Mouse (Mus musculus): ENCODE data around the gene Zdhhc3.

The Zdhhc3 gene

DNA sequence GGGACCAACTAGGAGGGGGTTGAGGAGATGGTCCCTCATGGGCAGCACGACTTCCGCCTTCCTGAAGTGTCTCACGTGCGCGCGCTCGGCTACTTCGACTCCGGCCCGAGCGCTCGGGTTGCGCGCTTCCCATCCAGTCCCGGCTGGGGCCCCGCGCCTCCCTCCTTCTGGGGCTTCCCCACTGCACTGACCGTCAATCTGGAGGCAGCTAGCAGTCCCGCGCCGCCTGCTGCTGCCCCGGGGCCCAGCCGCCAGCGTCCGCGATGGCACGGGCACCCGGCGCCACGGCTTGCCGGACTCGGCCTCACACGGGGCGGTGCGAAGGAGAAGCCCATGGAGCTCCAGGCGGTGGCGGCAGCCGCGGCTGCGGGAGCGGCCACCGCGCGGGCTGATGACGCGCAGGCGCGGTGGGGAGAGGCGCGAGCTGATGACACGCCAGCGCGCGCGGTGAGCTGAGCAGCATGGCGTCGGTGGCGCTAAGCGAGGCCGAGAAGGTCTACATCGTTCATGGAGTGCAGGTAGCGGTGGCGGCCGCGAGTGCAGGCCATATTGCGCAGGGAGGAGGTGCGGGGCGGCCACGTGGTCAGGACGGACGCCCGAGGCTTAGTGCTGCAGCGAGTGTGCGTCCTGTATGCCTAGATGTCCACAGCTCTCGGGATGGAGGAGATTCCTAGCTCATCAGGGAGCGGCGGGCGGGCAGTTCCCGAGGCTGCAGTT is at the start of gene Zdhhc3, which contains the start of gene Exosc7:
Gene Zdhhc3 (minus strand): TSS at position 401 of the 717 bp plus-strand sequence.
Gene Exosc7 (plus strand): TSS at position 411 of the 717 bp plus-strand sequence.
- DNase-seq (ENCODE audit: low read depth, low spot score): peak; percentile 79

- no peak for DNase-seq (ENCODE audit: low read depth, low spot score)
Observed at GRCm38 (mm10) chr9:123161792-123162191, 48.8 kb upstream of the Zdhhc3 start.

- no peak for DNase-seq (ENCODE audit: low read depth, low spot score)
Observed at GRCm38 (mm10) chr9:123159330-123159729, 46.3 kb upstream of the Zdhhc3 start.

GRCm38 (mm10) chr9:123158125-123158836 is 45.3 kb upstream of the Zdhhc3 start:
- no peak for DNase-seq (ENCODE audit: low read depth, low spot score)

DNA sequence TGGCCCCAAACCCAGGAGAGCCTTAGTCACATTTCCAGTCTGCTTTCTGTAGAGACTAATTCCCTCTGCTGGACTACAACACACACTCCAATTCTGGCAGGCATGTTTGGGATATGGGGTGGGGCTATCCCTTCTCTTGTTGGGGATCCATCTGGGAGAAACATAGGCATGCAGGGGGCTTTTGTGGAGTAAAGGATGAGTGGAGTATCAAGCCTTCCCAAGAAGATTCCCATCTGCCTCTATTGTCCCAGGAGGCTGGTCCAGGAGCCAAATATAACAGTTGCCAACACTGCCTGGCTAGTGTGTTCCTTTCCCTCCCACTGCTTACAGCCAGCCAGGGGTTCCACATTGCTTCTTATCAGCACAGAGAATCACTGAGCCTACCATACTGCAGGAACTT is 44.7 kb upstream of the Zdhhc3 start:
- no peak for DNase-seq (ENCODE audit: low read depth, low spot score)

DNA sequence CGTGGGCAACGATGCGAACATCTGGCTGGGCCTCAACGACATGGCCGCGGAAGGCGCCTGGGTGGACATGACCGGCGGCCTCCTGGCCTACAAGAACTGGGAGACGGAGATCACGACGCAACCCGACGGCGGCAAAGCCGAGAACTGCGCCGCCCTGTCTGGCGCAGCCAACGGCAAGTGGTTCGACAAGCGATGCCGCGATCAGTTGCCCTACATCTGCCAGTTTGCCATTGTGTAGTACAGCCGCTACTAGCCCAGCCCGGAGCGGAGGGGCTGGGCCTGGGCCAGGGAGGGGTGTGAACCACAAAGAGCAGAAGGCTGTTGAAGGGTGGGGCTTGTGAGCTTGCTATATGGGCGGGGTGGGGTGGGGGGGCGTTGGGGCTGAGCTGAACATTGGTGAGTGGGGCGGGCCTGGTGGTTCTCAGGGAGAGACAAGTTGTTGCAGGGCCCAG is 43.9 kb upstream of the Zdhhc3 start:
- no peak for DNase-seq (ENCODE audit: low read depth, low spot score)

DNA sequence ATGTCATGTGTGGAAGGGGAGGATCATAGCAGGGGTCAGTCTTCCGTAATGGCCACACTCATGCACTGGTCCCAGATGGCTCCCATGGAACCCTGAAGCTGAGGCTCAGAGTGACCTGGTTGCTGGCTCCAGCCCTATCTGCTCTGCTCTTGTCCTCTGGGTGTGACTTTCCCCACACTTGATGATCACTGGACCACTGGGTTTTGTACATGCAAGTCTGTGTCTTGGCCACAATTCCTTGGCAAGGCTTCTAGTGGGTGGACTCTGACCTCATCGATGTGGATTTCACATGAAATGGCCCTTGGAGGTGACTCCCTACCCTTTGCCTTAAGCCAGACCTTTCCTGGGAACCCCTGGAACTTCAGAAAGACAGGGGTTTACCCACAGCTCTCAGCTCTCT is 40.1 kb upstream of the Zdhhc3 start:
- no peak for DNase-seq (ENCODE audit: low read depth, low spot score)

- DNase-seq (ENCODE audit: low read depth, low spot score): no peak
Observed at GRCm38 (mm10) chr9:123152026-123152425, 39.0 kb upstream of the Zdhhc3 start.

DNA sequence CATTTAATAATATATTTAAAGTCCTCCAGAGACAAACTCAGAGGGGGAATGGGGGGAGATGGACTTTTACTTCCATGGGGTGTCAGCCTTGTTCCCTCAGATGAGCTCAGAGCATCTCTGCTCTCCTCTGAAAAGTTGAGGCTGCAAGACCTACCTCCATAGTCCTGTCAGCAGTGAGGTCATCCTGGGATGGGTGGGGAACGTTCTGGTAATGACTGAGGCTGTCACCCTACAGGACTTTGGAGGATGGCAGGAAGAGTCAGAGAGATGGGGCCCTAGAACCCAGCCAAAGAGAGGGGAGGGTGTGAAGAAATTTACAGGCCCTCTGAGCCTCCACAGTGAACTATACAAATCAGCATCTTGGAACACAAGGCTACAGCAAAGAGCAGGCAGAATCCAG is 38.6 kb upstream of the Zdhhc3 start:
- DNase-seq (ENCODE audit: low read depth, low spot score): no peak

DNA sequence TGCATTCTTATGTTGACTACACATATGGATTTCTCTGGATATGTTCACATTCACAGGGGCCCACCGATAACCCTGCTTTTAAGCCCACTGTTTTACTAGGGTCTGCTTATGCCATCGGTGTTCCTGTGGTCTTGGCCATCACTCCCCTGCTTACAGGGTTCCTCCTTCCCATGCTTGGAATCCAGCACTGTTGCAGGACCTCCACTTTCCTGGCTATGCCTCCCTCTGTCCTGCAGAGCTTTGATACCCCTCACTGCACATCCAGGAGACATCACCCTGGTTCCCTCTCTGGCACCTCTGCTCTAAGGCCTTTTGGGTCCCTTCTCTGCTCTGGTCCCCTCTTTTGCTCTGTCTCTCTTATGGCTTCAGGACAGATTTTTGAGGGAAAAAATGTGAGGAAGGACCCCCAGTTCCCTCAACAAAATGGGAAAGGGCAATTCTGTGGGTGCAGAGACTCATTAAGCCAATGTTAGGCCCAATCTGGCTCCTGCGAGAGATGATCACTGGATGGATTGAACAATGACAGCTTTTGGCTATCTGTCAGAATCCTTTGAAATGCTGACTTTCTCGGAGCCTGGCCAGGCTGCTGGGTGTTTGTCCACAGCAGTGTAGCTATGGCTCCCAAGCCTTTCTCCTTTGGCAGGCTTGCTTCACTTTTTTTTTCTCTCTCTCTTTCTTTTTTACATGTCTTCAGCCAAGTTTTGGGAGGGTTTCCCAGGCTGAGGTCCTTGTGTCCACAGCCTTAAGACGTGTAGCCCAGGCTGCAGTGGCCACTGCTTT is 37.4 kb upstream of the Zdhhc3 start, which contains the start of gene Clec3b:
Gene Clec3b (plus strand): TSS at position 706 of the 780 bp plus-strand sequence.
- DNase-seq (ENCODE audit: low read depth, low spot score): no peak

GRCm38 (mm10) chr9:123148430-123148829 is 35.4 kb upstream of the Zdhhc3 start:
- no peak for DNase-seq (ENCODE audit: low read depth, low spot score)

DNA sequence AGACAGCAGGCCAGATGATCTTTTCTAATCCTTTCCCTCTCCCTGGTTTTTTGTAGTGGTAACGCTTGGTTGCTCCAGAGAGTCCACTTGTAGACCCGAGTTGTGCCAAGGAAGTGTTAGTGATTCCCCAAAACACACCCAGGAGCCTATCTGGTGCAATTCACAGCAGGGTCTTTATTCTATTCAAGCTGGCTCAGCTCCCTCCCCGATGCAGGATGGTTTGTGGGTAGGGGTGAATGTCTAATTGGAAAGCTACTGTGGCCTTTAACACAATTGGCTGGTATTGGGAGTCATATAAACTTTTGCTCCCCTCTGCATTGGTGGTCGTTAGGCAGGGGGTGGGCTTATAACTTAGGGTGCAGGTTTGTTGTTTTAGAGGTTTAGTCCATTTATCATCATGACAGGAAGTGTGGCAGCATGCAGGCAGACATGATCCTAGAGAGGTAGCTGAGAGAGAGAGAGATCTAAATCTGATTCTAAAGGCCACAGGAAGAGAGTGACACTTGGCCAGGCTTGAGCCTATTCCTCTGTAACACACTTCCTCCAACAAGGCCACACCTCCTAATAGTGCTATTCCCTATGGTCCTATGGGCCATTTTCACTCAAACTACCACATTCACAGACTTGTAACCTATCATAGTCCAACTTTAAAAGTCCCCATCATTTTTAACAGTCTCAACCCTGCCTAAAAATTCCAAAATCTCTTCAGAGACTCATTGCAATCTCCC is 27.0 kb upstream of the Zdhhc3 start:
- no peak for DNase-seq (ENCODE audit: low read depth, low spot score)

DNA sequence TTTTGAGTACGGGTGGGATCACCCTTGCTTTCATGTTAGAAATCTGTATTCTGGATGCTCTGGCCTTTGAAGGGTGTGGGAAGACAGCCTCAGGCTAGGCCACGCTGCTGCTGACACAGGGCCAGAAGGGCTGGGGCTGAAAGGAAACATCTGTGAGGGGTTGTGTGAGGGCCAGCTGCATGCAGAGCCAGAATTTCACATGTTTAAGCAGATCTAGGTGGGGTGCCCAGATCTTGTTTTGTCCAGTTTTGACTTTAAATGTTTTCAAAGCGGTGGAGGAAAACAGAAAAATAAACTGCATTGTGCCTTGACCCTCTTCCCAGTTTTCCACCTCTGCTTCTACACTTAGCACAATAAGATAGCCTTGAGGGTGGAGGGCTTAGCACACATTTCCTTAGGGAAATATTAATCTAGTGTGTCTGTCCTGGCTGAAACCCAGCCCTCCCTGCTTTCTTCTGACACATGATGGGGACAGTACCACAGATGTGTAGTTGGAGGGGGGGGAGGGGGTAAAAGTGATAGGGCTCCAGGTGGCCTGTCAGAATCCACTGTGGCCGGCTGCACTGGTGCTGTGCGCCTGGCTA is 26.0 kb upstream of the Zdhhc3 start:
- DNase-seq (ENCODE audit: low read depth, low spot score): no peak

- DNase-seq (ENCODE audit: low read depth, low spot score): no peak
Observed at GRCm38 (mm10) chr9:123136953-123137682, 24.1 kb upstream of the Zdhhc3 start.

DNA sequence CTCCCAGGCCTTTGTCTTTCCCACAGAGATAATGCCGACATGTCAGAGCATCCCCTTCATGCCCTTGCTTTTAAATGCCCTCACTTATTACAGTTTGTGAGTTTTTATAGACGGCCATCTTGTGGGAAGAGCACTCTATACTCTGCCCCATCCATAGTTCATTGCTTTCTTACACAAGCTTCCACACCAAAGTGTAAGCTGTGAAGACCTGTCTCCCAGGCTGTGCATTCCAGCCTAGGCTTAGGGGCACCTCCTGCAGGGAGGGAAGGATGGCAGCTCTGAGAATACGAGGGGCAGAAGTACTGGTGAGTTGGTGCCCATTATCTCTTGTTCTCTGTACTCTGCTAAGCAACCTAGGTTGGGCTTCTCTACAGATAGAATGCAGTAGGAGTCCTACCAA is 20.0 kb upstream of the Zdhhc3 start:
- no peak for DNase-seq (ENCODE audit: low read depth, low spot score)

DNA sequence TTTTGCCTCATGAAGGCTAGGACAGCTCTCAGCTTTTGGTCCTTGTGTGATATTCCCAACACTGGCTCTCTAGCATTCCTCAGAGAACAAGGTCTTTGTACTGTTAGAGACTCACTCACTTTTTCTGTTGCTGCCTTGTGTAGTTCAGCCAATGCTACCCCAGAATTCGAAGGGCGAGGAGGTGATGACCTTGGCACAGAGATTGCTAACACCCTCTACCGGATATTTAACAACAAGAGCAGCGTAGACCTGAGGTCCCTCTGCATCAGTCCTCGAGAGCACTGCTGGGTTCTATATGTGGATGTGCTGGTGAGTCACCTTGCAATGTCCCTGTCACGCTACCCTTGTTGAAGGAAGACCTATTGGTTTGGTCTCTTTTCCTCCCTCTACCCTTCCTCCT is 14.7 kb upstream of the Zdhhc3 start:
- DNase-seq (ENCODE audit: low read depth, low spot score): no peak

- no peak for DNase-seq (ENCODE audit: low read depth, low spot score)
Observed at GRCm38 (mm10) chr9:123124413-123124981, 11.5 kb upstream of the Zdhhc3 start.

- no peak for DNase-seq (ENCODE audit: low read depth, low spot score)
Observed at GRCm38 (mm10) chr9:123123571-123124412, 10.8 kb upstream of the Zdhhc3 start.

- no peak for DNase-seq (ENCODE audit: low read depth, low spot score)
Observed at GRCm38 (mm10) chr9:123123017-123123416, 10.0 kb upstream of the Zdhhc3 start.
